Mouse (Mus musculus) ES-Bruce4 (cell line): Measurements from ENCODE around the gene Gm38431.

Experiments used
- CTCF ChIP-seq: IDR thresholded peaks from one replicate; pipeline ENCODE4 v1.8.1; 2011; ENCODE audit warnings: low read depth, low read length
- EP300 ChIP-seq: IDR thresholded peaks from 2 replicates; pipeline ENCODE4 v1.6.1; 2011; ENCODE audit warnings: low read depth, low read length; ENCODE audit not compliant: insufficient read depth
- POLR2A ChIP-seq: IDR thresholded peaks from one replicate; pipeline ENCODE4 v1.8.1; 2011; ENCODE audit warnings: low read length; ENCODE audit not compliant: insufficient read depth

DNA sequence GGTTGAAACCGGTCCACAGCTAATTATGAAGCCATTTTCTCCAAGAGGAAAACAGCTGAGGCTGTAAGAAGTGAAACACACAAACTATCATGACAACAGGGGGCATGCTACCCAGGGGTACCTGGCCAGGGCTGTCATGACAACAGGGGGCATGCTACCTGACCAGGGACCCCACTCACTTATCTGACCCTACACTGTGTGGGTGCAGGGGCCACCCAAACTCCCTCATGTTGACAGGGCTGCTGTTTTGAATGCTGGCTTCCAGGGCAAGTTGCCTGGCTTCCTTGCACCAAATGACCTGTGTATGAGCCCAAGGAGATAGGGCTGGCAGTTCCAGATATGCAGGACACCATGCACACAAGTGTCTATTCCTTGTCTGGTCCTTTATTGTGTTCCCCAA, 1.3 kb downstream of the Gm38431 start:
- TF ChIP-seq CTCF (no peak), POLR2A (no peak), EP300 (no peak)
